Mouse (Mus musculus): ENCODE measurements around the gene Med19.
"Not testable (repeated sequence)": the region's sequence is repeated elsewhere in the genome, so short reads cannot be mapped to it uniquely, and the experiment has no call there.

The Med19 gene

DNA sequence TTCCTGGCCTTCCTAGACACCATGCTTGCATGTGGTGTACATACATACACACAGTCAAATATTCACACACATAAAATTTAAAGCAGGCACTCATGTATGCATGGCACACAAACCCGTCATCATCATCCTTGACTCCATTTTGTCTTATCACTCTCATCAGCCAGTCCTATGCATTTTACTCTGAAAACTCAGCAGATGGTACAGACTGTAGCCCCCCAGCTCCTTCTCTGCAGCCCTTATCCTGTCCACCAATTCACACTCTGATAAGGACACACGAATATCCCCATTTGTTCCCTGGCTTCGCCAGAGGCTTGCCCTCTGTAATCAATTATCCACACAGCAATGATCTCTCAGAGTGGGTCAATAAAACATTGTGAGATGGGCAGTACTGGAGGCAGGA, 43.0 kb downstream of the Med19 start:
- no peak for DNase-seq

GRCm38 (mm10) chr2:84723856-84724255, 45.7 kb downstream of the Med19 start:
- DNase-seq = no peak

DNA sequence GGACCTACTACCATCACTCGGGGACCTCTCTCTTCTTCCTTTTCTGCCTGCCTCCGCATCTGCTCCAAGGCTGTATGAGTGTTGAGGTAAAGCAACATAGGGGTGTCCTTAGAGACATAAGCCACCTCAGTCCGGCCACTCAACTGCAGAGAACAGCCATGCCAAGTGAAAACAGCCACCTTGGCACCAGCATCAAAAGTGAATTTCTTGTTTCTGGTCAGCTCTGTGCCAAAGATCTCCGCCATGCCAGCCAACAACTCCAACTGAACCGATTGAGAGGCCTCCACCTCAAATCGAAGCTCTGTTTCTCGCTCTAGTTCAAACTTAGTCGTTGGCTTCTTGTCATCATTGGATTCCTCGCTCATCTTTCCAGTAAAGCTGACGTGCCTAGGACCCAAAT, 47.6 kb downstream of the Med19 start:
- DNase-seq = no peak

- DNase-seq = no peak
These were observed 48.5 kb downstream of the Med19 start for GRCm38 (mm10) chr2:84726716-84727115.

DNA sequence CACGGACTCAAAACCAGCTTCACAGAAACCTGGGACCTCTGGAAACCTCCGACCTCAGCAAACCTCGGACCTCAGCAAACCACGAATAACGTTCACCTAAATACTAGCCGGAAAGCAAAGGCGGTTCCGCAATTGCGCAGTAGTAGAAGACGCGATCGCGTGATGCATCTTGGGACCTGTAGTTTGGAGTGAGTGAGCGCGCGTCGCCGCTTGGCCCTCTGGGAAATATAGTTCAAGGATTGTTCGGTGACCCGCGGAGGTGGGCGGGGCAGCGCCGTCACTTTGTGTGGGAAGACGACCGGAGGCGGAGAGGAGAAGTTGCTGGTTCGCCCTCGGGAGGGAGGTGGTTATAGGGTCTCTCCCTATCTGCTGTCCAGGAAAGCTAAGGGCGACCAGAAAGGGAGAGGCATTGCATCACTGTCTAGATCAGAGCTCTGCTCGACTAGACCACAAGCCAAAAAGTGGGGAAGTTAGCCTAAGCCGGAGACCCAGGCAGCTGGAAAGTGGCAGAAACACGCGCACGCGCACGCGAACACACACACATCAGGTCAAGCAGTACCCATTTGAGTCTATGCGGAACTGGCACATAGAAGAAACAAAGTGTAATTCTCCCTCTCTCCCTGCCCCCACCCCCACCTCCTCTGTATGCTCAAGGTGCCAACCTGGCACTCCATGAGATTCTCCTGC, 49.1 kb downstream of the Med19 start, which contains the start of gene Clp1:
TSS of gene Clp1 (minus strand) at position 179 of the 687 bp plus-strand sequence.
- DNase-seq = peak; percentile 94 to 96

- DNase-seq = not testable (repeated sequence)
These were observed 50.0 kb downstream of the Med19 start for GRCm38 (mm10) chr2:84728191-84728590.

GRCm38 (mm10) chr2:84731206-84731605, 53.0 kb downstream of the Med19 start:
- no peak for DNase-seq

DNA sequence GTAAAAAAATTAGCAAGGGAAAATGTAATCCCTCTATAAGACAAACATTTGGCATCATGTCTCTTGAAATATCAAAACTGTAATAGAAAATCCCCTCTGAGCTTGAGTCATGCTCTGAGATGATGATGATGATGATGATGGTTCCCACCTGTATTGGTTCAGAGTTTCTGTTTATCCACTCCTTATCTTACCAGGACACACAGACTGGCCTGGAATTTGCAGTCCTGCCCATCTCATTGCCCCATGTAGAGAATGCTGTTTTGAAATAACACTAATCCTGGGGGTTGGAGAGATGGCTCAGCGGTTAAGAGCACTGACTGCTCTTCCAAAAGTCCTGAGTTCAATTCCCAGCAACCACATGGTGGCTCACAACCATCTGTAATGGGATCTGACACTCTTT, 54.2 kb downstream of the Med19 start:
- no peak for DNase-seq

- DNase-seq = no peak
These were observed 55.5 kb downstream of the Med19 start, which contains the start of gene Ypel4 for GRCm38 (mm10) chr2:84733579-84734300. Ypel4 (plus strand) TSS chr2:84734058.

- no peak for DNase-seq
These were observed 56.2 kb downstream of the Med19 start for GRCm38 (mm10) chr2:84734351-84734864.

GRCm38 (mm10) chr2:84734919-84735318, 56.7 kb downstream of the Med19 start:
- no peak for DNase-seq

GRCm38 (mm10) chr2:84735346-84735920, 57.2 kb downstream of the Med19 start:
- no peak for DNase-seq

DNA sequence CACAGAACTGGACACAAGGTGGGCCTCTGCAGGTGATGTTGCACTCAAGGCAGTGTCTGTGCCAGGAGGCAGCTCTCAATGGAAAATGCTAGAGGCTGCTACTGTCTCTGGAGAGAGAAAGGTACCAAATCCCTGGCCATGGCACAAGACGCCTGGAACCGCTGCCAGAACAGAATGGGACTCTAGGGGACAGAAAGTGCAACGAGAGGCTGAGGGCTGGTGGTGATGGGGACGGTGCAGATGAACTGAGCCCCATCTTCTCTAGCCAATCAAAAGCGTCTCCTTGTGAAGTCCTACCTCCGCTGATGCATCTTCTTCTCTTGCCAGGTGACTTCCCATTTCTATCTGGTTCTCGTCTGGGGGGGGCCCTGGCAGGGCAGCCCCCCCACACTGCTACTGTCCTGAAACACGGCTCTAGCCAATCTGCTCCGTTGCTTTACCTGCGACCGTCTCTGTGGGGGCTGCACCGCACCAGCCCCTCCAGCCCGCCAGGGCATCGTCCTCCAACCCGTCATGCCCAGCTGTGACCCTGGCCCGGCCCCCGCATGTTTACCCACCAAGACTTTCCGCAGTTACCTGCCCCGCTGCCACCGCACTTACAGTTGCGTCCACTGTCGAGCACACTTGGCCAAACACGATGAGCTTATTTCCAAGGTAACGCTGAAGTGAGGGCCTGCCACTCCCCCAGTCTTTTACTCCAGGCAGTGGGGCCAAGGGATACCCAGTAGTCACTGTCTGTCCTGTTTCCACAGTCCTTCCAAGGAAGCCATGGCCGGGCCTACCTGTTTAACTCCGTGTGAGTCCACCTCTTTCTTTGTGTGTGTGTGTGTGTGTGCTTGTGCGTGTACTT, 58.3 kb downstream of the Med19 start:
- DNase-seq = no peak

- no peak for DNase-seq
These were observed 59.3 kb downstream of the Med19 start for GRCm38 (mm10) chr2:84737451-84737925.
